Mouse (Mus musculus) 416B (cell line): ENCODE results near the gene Malrd1.
"Not testable (repeated sequence)": the region's sequence is repeated elsewhere in the genome, so short reads cannot be mapped to it uniquely, and the experiment has no call there.

ENCODE experiments used
- DNase-seq: peaks from one replicate; pipeline ENCODE4 v3.0.0; 2011; ENCODE audit warnings: low read depth

Malrd1 gene

GRCm38 (mm10) chr2:15526241-15526924 lies at the start of gene Malrd1:
TSS of gene Malrd1 (plus strand) at chr2:15526479.
- DNase-seq, result no peak

GRCm38 (mm10) chr2:15538643-15539042 lies 12.4 kb downstream of the Malrd1 start:
- no peak for DNase-seq

- no peak for DNase-seq
Observed at GRCm38 (mm10) chr2:15613327-15613948, 87.2 kb downstream of the Malrd1 start.

- no peak for DNase-seq
Observed at GRCm38 (mm10) chr2:15614026-15614425, 87.7 kb downstream of the Malrd1 start.

GRCm38 (mm10) chr2:15635761-15636160 lies 109.5 kb downstream of the Malrd1 start:
- DNase-seq, result no peak

GRCm38 (mm10) chr2:15643864-15644263 lies 117.6 kb downstream of the Malrd1 start:
- DNase-seq, result no peak

- DNase-seq, result no peak
Observed at GRCm38 (mm10) chr2:15656388-15656787, 130.1 kb downstream of the Malrd1 start.

- DNase-seq, result no peak
Observed at GRCm38 (mm10) chr2:15702977-15703376, 176.7 kb downstream of the Malrd1 start.

GRCm38 (mm10) chr2:15740945-15741344 lies 214.7 kb downstream of the Malrd1 start:
- DNase-seq, result no peak

GRCm38 (mm10) chr2:15744979-15745688 lies 218.9 kb downstream of the Malrd1 start:
- DNase-seq, result no peak

GRCm38 (mm10) chr2:15784818-15785217 lies 258.5 kb downstream of the Malrd1 start:
- no peak for DNase-seq

- DNase-seq, result no peak
Observed at GRCm38 (mm10) chr2:15815724-15816123, 289.4 kb downstream of the Malrd1 start.

- no peak for DNase-seq
Observed at GRCm38 (mm10) chr2:15869380-15869779, 343.1 kb downstream of the Malrd1 start.

- peak; percentile 20 for DNase-seq
Observed at GRCm38 (mm10) chr2:15893418-15894120, 367.3 kb downstream of the Malrd1 start.

GRCm38 (mm10) chr2:15925432-15925831 lies 399.2 kb downstream of the Malrd1 start:
- no peak for DNase-seq

GRCm38 (mm10) chr2:15926041-15926440 lies 399.8 kb downstream of the Malrd1 start:
- DNase-seq, result no peak

GRCm38 (mm10) chr2:15931479-15931878 lies 405.2 kb downstream of the Malrd1 start:
- no peak for DNase-seq

- DNase-seq, result no peak
Observed at GRCm38 (mm10) chr2:15931924-15932323, 405.6 kb downstream of the Malrd1 start.

- DNase-seq, result no peak
Observed at GRCm38 (mm10) chr2:15932340-15932739, 406.1 kb downstream of the Malrd1 start.

GRCm38 (mm10) chr2:16002925-16003324 lies 476.6 kb downstream of the Malrd1 start:
- DNase-seq, result no peak

- not testable (repeated sequence) for DNase-seq
Observed at GRCm38 (mm10) chr2:16017046-16017445, 490.8 kb downstream of the Malrd1 start.

- DNase-seq, result not testable (repeated sequence)
Observed at GRCm38 (mm10) chr2:16017719-16018118, 491.4 kb downstream of the Malrd1 start.
